Mouse (Mus musculus): ENCODE measurements at regions not wholly inside any gene's neighbourhood (a gene's known extent, or its start where the extent isn't known, plus 50 kb on each side); places are given as distances from the start of the nearest gene placed in this dataset.

DNA sequence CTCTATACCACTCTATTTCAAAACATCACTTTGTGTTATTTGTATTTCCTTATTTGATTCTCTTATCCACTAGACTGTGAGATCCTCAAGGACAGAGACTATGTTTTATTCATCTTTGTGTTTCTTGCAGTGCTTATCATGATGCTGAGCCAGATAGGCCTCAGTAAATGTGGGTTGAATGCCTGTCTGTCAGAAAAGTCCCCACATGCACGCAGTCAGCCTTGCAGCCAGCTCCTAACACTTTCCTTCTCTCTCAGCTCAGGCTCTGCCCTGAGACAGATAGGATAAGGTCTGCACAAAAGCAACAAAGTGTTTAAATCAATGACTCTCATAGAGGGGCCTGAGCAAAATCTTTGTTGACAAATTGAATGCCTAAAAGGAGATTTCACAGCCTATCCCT is 600.0 kb downstream of the Gm9195 start:
- TF ChIP-seq POLR2A (IDR thresholded peaks at IDR 0.05; ENCODE audit: low read depth, low read length) (no peak), CTCF (IDR thresholded peaks at IDR 0.05; ENCODE audit: extremely low read depth, insufficient read length, insufficient replicate concordance, low read depth, low read length) (no peak)
